Mouse (Mus musculus) CD4-positive helper T cell, adult 2 months (primary cell): ENCODE results near the gene B020004J07Rik.
"Not testable (repeated sequence)": the region's sequence is repeated elsewhere in the genome, so short reads cannot be mapped to it uniquely, and the experiment has no call there.

ENCODE experiments used
- DNase-seq: peaks from one replicate; pipeline ENCODE4 v3.0.0-alpha.2; 2012; ENCODE audit warnings: low read depth, missing footprints, low spot score

Gene B020004J07Rik

DNA sequence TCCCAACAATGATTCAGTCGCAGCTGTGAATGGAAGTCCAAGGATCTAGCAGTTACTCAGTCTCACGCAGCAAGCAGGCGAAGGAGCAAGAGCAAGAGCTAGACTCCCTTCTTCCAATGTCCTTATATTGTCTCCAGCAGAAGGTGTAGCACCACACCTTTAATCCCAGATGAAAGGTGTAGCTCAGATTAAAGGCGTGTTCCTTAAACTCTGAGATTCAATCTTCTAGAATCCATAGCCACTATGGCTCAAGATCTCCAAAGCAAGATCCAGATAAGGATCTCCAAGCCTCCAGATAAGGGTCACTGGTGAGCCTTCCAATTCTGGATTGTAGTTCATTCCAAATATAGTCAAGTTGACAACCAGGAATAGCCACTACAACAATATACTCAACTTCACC is at the start of gene B020004J07Rik:
TSS of gene B020004J07Rik (minus strand) at position 101 of the 400 bp plus-strand sequence.
- DNase-seq: not testable (repeated sequence)

DNA sequence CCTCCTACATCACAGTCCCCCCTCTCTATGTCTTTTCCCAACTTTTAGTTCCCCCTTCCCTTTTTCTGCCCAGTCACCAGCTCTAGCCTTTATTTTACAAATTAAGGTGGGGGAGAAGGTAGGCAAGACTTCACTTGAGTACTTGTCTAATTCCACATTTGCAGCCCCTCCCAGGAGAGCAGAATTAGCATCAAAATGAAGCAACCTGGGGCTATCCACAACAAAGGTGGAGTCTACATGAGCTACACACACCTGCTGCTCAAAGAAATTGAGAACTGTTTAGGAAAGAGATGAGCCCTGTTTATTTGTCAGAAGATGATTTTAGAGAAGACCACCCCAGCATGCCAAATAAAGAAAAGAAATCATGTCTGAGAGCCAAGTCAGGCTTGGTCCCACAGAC is 45.6 kb upstream of the B020004J07Rik start:
- no peak for DNase-seq

DNA sequence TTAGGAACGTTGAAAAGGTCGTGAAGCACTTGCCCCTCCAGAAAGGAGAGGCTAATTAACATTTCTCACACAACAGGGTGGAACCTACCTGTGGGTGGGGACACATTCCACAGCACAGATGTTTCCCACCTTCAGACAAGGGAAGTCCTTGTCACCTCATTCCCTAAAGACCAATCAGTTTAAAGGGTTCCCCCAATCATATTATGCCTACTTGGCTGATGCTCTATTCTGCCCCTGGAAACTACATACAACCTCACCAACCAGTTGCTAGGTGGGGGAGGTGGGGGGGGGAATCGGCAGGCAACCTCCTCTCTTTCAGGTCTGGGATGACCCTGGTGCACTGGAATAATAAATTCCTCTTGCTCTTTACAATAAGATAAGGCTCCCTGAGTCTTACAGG is 39.8 kb upstream of the B020004J07Rik start:
- DNase-seq: no peak

DNA sequence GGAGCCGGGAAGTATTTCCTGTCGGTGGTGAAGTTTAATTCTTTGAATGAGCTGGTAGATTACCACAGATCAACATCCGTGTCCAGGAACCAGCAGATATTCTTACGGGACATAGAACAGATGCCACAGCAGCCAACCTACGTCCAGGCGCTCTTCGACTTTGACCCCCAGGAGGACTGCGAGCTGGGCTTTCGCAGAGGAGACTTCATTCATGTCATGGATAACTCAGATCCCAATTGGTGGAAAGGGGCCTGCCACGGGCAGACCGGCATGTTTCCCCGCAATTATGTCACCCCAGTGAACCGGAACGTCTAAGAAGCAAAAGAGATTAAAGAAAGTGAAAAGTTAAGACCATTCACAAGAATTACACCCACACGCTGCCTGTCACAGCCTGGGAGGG is 31.9 kb upstream of the B020004J07Rik start:
- not testable (repeated sequence) for DNase-seq

- not testable (repeated sequence) for DNase-seq
Measured at GRCm38 (mm10) chr4:101872031-101872430, 28.2 kb upstream of the B020004J07Rik start.

GRCm38 (mm10) chr4:101862289-101862688 is 18.5 kb upstream of the B020004J07Rik start:
- DNase-seq: no peak

DNA sequence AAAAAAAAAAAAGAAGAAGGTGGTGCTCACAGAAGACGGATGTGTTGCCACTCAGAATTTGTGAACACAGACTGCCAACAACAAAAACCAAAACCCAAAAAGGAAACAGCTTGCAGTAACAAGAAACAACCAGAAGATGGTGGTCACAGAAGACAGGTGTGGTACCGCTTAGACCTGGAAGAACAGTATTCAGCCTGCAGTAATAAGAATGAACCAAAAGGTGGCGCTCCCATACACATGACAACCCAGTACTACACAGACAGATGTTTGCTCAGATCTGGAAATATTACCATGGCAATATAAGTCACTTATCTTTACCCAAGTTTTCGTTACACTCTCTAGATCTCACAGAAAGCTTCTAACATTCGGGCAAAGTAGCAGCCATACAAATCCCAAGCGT is 17.1 kb upstream of the B020004J07Rik start:
- DNase-seq: no peak

DNA sequence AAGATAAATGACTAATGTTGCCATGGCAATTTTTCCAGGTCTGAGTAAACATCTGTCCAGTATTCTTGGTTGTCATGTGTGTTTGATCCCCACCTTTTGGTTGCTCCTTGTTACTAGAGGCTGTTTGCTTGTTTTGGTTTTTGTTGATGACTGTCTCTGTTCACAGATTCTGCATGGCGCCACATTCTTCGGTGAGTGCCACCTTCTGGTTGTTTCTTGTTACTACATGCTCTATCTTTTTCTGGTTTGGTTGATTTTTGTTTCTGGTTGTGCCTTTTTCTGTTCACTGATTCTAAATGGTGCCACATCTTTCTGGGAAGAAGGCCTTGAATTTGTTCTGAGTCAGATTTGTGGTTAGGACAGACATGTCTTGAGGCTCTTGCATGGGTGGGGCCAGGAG is 7.1 kb upstream of the B020004J07Rik start:
- DNase-seq: no peak
